In genomic region chr6:99502314-99502713, GRCm38 (mm10) we compare ENCODE assay signal across 19 mouse cellular contexts. TPM values are rescaled to one million over a fixed set of nuclear protein-coding genes. Genes with fewer than 3 reads are reported as not detected.
DNase-seq lines count a peak whose midpoint lies in the region; ATAC-seq and TF ChIP-seq lines count a peak whose summit lies in the region.
"Had no signal": no experiment of that assay in that cellular context is flagged by ENCODE, and none has a peak within 500 bp of the region (broad histone marks: within the 10 kb centered on the region; RNA-seq: fewer than 3 reads in every experiment).

No protein-coding gene starts in this region.

- H3K4me2 ChIP-seq in liver, postnatal 0 days (ENCODE audit: low read depth, low read length) = no peak overlapping the region
- H3K4me2 ChIP-seq: forebrain, embryonic 12.5 days; heart, embryonic 12.5 days; liver, embryonic 15.5 days had no signal

- 62% methylated on average over 6 of the region's 6 CpGs for WGBS in liver, postnatal 0 days (ENCODE audit: insufficient replicate concordance)

- peak overlapping the region; percentile 55; the same call in 1 of the 2 replicates for H3K27ac ChIP-seq in liver, postnatal 0 days (ENCODE audit: low read depth)
- H3K27ac ChIP-seq: forebrain, embryonic 12.5 days; liver, embryonic 15.5 days had no signal

- DNase-seq in heart, adult 11 months = peak; percentile 93
- DNase-seq in heart, postnatal 36 days = no peak
- peak; percentile 25 for DNase-seq in adipocyte (ENCODE audit: low spot score)
- DNase-seq in liver, postnatal 0 days = no peak
- DNase-seq in cerebellum, postnatal 14 days = no peak
- DNase-seq in urinary bladder, postnatal 10 days (ENCODE audit: low spot score) = no peak
- DNase-seq: adrenal gland, adult 8-10 months; cerebellum, adult 2 months; gastrocnemius, postnatal 14 days; kidney, postnatal 14 days; lung, postnatal 14 days; right cerebral cortex, adult 18-20 months; thymus, postnatal 25 days had no signal

- H3K27me3 ChIP-seq in liver, postnatal 0 days (ENCODE audit: insufficient read depth, low read length) = no peaks in the 10 kb centered on the region
- H3K27me3 ChIP-seq: CH12.LX; forebrain, embryonic 12.5 days; heart, embryonic 12.5 days; liver, embryonic 15.5 days had no signal

- 0 out of 2 replicates have a peak, but pooled peaks cover 4% of the 10 kb centered on the region for H3K36me3 ChIP-seq in liver, postnatal 0 days (replicated peaks; ENCODE audit: insufficient read depth, low read length)

- intact Hi-C loops in heart, postnatal 36 days (cut with DNase I) = no loop called here

- ATAC-seq in granulocyte monocyte progenitor cell, adult 5-6 weeks (replicated peaks; ENCODE audit: poor library complexity, severe bottlenecking) = peak; percentile 66
- peak; percentile 26; the same call in 1 of the 2 replicates for ATAC-seq in liver, postnatal 0 days
- ATAC-seq: inflammation-experienced regulatory T-cells, adult 6 months had no signal

- H3K9ac ChIP-seq in liver, postnatal 0 days (replicated peaks) = no peak overlapping the region
- H3K9ac ChIP-seq: forebrain, embryonic 12.5 days; heart, embryonic 12.5 days; liver, embryonic 15.5 days had no signal

- no peaks in the 10 kb centered on the region for H3K9me3 ChIP-seq in liver, postnatal 0 days (ENCODE audit: low read length)
- H3K9me3 ChIP-seq: forebrain, embryonic 12.5 days; heart, embryonic 12.5 days; liver, embryonic 15.5 days had no signal

- no peak overlapping the region for H3K4me3 ChIP-seq in liver, postnatal 0 days (ENCODE audit: low read depth, low read length)
- H3K4me3 ChIP-seq: forebrain, embryonic 12.5 days; heart, embryonic 12.5 days; liver, embryonic 15.5 days had no signal

- TF ChIP-seq EP300 in liver, postnatal 0 days (IDR thresholded peaks at IDR 0.05; ENCODE audit: low read depth) = no peak

- 0 out of 2 replicates have a peak, but pooled peaks have one; percentile 9 for TF ChIP-seq CTCF in liver, postnatal 0 days (IDR thresholded peaks at IDR 0.05; ENCODE audit: low read depth)

- peaks cover 28% of the 10 kb centered on the region for H3K4me1 ChIP-seq in liver, postnatal 0 days (ENCODE audit: insufficient read depth)
- H3K4me1 ChIP-seq: forebrain, embryonic 12.5 days had no signal

RNA-seq across cellular contexts. Expression of gene Foxp1, which starts 20.2 kb away (rescaled TPM):
- total RNA-seq in heart, postnatal 36 days (2021) = 10 to 100 TPM; 31.9 to 39.3 TPM
- total RNA-seq in granulocyte monocyte progenitor cell, adult 5-6 weeks (2014; fragmentation: Nextera tagmentation) = 124 and 128 TPM in 2 replicates
- total RNA-seq in granulocyte monocyte progenitor cell, adult 5-6 weeks (2017) = 62.0 and 68.5 TPM in 2 replicates
- 18.4 and 18.9 TPM in 2 replicates for polyA plus RNA-seq in liver, postnatal 0 days (2015; fragmentation: Nextera tagmentation; extraction: Ambion mirVana)

Comparison
In these comparisons a context has a peak if more than half of its experiments do, and no peak if none do; other contexts are left out.
1. DNase-seq: peak in heart, adult 11 months (single experiment) and adipocyte (single experiment); none in heart, postnatal 36 days (0 of 2), liver, postnatal 0 days (single experiment), cerebellum, postnatal 14 days (0 of 2) and urinary bladder, postnatal 10 days (single experiment).